ENCODE assay signal across 8 mouse cellular contexts in genomic region chr15:99030585-99031387, GRCm38 (mm10). TPM values are rescaled to one million over a fixed set of nuclear protein-coding genes. Genes with fewer than 3 reads are reported as not detected.
DNase-seq lines count a peak whose midpoint lies in the region; ATAC-seq and TF ChIP-seq lines count a peak whose summit lies in the region.

No protein-coding gene starts in this region.

- TF ChIP-seq POLR2A in limb, embryonic 14.5 days (IDR thresholded peaks at IDR 0.05; ENCODE audit: borderline replicate concordance, extremely low read depth, insufficient read depth, insufficient read length), result no peak
- no peak for TF ChIP-seq POLR2A in thymus, adult 2 months (IDR thresholded peaks at IDR 0.05; ENCODE audit: control insufficient read depth, extremely low read depth, insufficient read depth, low read length, poor library complexity)

- peak overlapping the region; percentile 90 for H3K27ac ChIP-seq in hindbrain, embryonic 10.5 days
- H3K27ac ChIP-seq in limb, embryonic 14.5 days (replicated peaks; ENCODE audit: low read depth, low read length), result peak overlapping the region; percentile 77
- no peak overlapping the region for H3K27ac ChIP-seq in midbrain, embryonic 14.5 days (replicated peaks; ENCODE audit: low read depth, low read length)
- H3K27ac ChIP-seq in thymus, adult 2 months (ENCODE audit: control insufficient read depth, insufficient read depth, low read length), result no peak overlapping the region

- TF ChIP-seq CTCF in thymus, adult 2 months (IDR thresholded peaks at IDR 0.05; ENCODE audit: borderline replicate concordance, control insufficient read depth, extremely low read depth, insufficient read depth, low read length, poor library complexity), result no peak

- WGBS in hindbrain, embryonic 10.5 days, result 15% methylated on average over 26 of the region's 26 CpGs
- WGBS in limb, embryonic 14.5 days, result 9% methylated on average over 26 of the region's 26 CpGs
- 17% methylated on average over 26 of the region's 26 CpGs for WGBS in midbrain, embryonic 14.5 days
- WGBS in thymus, adult 2 months, result 2% methylated on average over 26 of the region's 26 CpGs

- H3K4me1 ChIP-seq in hindbrain, embryonic 10.5 days (replicated peaks), result peaks cover 45% of the 10 kb centered on the region
- H3K4me1 ChIP-seq in limb, embryonic 14.5 days (ENCODE audit: control insufficient read depth, insufficient read depth, low read length), result peaks cover 17% of the 10 kb centered on the region
- H3K4me1 ChIP-seq in midbrain, embryonic 14.5 days (ENCODE audit: control insufficient read depth, insufficient read depth, low read length), result peaks cover 16% of the 10 kb centered on the region
- H3K4me1 ChIP-seq in thymus, adult 2 months (replicated peaks; ENCODE audit: control insufficient read depth, insufficient read depth, low read length), result peaks cover 21% of the 10 kb centered on the region

- H3K4me3 ChIP-seq in hindbrain, embryonic 10.5 days, result peak overlapping the region; percentile 64
- peak overlapping the region; percentile 69 for H3K4me3 ChIP-seq in limb, embryonic 14.5 days (replicated peaks; ENCODE audit: low read length)
- peak overlapping the region; percentile 33 for H3K4me3 ChIP-seq in midbrain, embryonic 14.5 days (replicated peaks; ENCODE audit: low read depth, low read length)
- peak overlapping the region; percentile 63 for H3K4me3 ChIP-seq in thymus, adult 2 months (ENCODE audit: control insufficient read depth, insufficient read depth, low read length)

- H3K9me3 ChIP-seq in hindbrain, embryonic 10.5 days, result no peaks in the 10 kb centered on the region
- H3K9me3 ChIP-seq in limb, embryonic 14.5 days (ENCODE audit: control insufficient read depth, low read length), result no peaks in the 10 kb centered on the region
- no peaks in the 10 kb centered on the region for H3K9me3 ChIP-seq in midbrain, embryonic 14.5 days (ENCODE audit: control insufficient read depth, low read length)

- peaks cover 21% of the 10 kb centered on the region for H3K36me3 ChIP-seq in hindbrain, embryonic 10.5 days
- H3K36me3 ChIP-seq in limb, embryonic 14.5 days (ENCODE audit: control insufficient read depth, insufficient read depth, low read length), result peaks cover 15% of the 10 kb centered on the region
- no peaks in the 10 kb centered on the region for H3K36me3 ChIP-seq in midbrain, embryonic 14.5 days (ENCODE audit: control insufficient read depth, insufficient read depth, low read length)
- peaks cover 14% of the 10 kb centered on the region for H3K36me3 ChIP-seq in thymus, adult 2 months (ENCODE audit: control insufficient read depth, insufficient read depth, low read length)

- H3K9ac ChIP-seq in limb, embryonic 14.5 days (ENCODE audit: low read depth, low read length, severe bottlenecking), result peak overlapping the region; percentile 68
- H3K9ac ChIP-seq in midbrain, embryonic 14.5 days (replicated peaks; ENCODE audit: low read length), result no peak overlapping the region

- peak overlapping the region; percentile 63 for H3K4me2 ChIP-seq in limb, embryonic 14.5 days (replicated peaks; ENCODE audit: low read depth, low read length, severe bottlenecking)
- H3K4me2 ChIP-seq in midbrain, embryonic 14.5 days (ENCODE audit: low read length), result peak overlapping the region; percentile 59

- ATAC-seq in limb, embryonic 14.5 days (ENCODE audit: low FRiP score, low read depth), result no peak
- ATAC-seq in midbrain, embryonic 14.5 days (ENCODE audit: low FRiP score, low TSS enrichment), result no peak

- peak; percentile 41 for DNase-seq in gastrocnemius, adult 18-20 months (ENCODE audit: low spot score)
- DNase-seq in gastrocnemius, postnatal 10 days, result no peak
- peak; percentile 46 for DNase-seq in embryo, embryonic 11 days
- peak; percentile 33 for DNase-seq in hindbrain, embryonic 10.5 days (ENCODE audit: low spot score)
- DNase-seq in limb, embryonic 14.5 days (ENCODE audit: low spot score), result no peak
- no peak for DNase-seq in midbrain, embryonic 14.5 days
- DNase-seq in thymus, adult 2 months, result peak; percentile 27
- no peak for DNase-seq in layer of hippocampus, adult 8-10 months (ENCODE audit: low spot score in 2 of 2)

- peaks cover 10% of the 10 kb centered on the region for H3K27me3 ChIP-seq in hindbrain, embryonic 10.5 days (ENCODE audit: insufficient read depth, poor library complexity, severe bottlenecking)
- no peaks in the 10 kb centered on the region for H3K27me3 ChIP-seq in limb, embryonic 14.5 days (ENCODE audit: control insufficient read depth, insufficient read depth, low read length)
- peaks cover 4% of the 10 kb centered on the region; the same call in 1 of the 2 replicates for H3K27me3 ChIP-seq in midbrain, embryonic 14.5 days (ENCODE audit: control insufficient read depth, insufficient read depth, low read length)
- no peaks in the 10 kb centered on the region for H3K27me3 ChIP-seq in thymus, adult 2 months (ENCODE audit: control insufficient read depth, insufficient read depth, low read length)

RNA-seq across cellular contexts. Expression of gene Tuba1c, which starts 1.1 kb away (rescaled TPM):
- 1 to 10 TPM; 5.4 to 9.9 TPM for total RNA-seq in gastrocnemius, adult 18-20 months (2021)
- total RNA-seq in gastrocnemius, postnatal 10 days (2021), result 10 to 100 TPM; 31.9 to 39.8 TPM
- polyA plus RNA-seq in hindbrain, embryonic 10.5 days (2016; fragmentation: Nextera tagmentation; extraction: Ambion mirVana), result 111 and 135 TPM in 2 replicates
- 192 and 293 TPM in 2 replicates for polyA plus RNA-seq in limb, embryonic 14.5 days (2012; rRNA removed)
- polyA plus RNA-seq in limb, embryonic 14.5 days (2014; fragmentation: Nextera tagmentation; extraction: Ambion mirVana), result 150 and 162 TPM in 2 replicates
- polyA plus RNA-seq in midbrain, embryonic 14.5 days (2014; fragmentation: Nextera tagmentation; extraction: Ambion mirVana), result 13.5 and 24.8 TPM in 2 replicates
- 294 and 330 TPM in 2 replicates for polyA plus RNA-seq in thymus, adult 2 months (2012; rRNA removed)
- total RNA-seq in layer of hippocampus, adult 8-10 months (2022), result 10 to 100 TPM; 47.7 to 64.5 (median 52.7) TPM

RNA-seq across cellular contexts. Expression of gene Prph, which starts 24.2 kb away (rescaled TPM):
- under 1 TPM; 0.43 to 0.88 TPM for total RNA-seq in gastrocnemius, adult 18-20 months (2021)
- 1 to 10 TPM; 1.7 to 2.0 TPM for total RNA-seq in gastrocnemius, postnatal 10 days (2021)
- polyA plus RNA-seq in hindbrain, embryonic 10.5 days (2016; fragmentation: Nextera tagmentation; extraction: Ambion mirVana), result 9.7 and 14.4 TPM in 2 replicates
- polyA plus RNA-seq in limb, embryonic 14.5 days (2012; rRNA removed), result 2.7 and 4.2 TPM in 2 replicates
- 1.3 and 1.7 TPM in 2 replicates for polyA plus RNA-seq in limb, embryonic 14.5 days (2014; fragmentation: Nextera tagmentation; extraction: Ambion mirVana)
- polyA plus RNA-seq in midbrain, embryonic 14.5 days (2014; fragmentation: Nextera tagmentation; extraction: Ambion mirVana), result 11.7 and 15.5 TPM in 2 replicates
- polyA plus RNA-seq in thymus, adult 2 months (2012; rRNA removed), result 1.9 and 2.3 TPM in 2 replicates
- 1 to 10 TPM in 3 of 4 experiments, under 1 TPM in 1; 0.96 to 1.9 (median 1.4) TPM for total RNA-seq in layer of hippocampus, adult 8-10 months (2022)

RNA-seq across cellular contexts. Expression of gene Troap, which starts 43.6 kb away (rescaled TPM):
- under 1 TPM in 1 of 2 experiments, not detected in 1; 0.21 TPM for total RNA-seq in gastrocnemius, adult 18-20 months (2021)
- 1 to 10 TPM; 2.5 to 4.6 TPM for total RNA-seq in gastrocnemius, postnatal 10 days (2021)
- 41.6 and 46.8 TPM in 2 replicates for polyA plus RNA-seq in hindbrain, embryonic 10.5 days (2016; fragmentation: Nextera tagmentation; extraction: Ambion mirVana)
- polyA plus RNA-seq in limb, embryonic 14.5 days (2012; rRNA removed), result 41.5 and 51.3 TPM in 2 replicates
- 20.3 and 22.1 TPM in 2 replicates for polyA plus RNA-seq in limb, embryonic 14.5 days (2014; fragmentation: Nextera tagmentation; extraction: Ambion mirVana)
- 3.9 and 4.9 TPM in 2 replicates for polyA plus RNA-seq in midbrain, embryonic 14.5 days (2014; fragmentation: Nextera tagmentation; extraction: Ambion mirVana)
- 40.8 and 57.0 TPM in 2 replicates for polyA plus RNA-seq in thymus, adult 2 months (2012; rRNA removed)
- total RNA-seq in layer of hippocampus, adult 8-10 months (2022), result under 1 TPM; 0.33 to 0.66 (median 0.46) TPM

RNA-seq across cellular contexts. Expression of gene C1ql4, which starts 56.8 kb away (rescaled TPM):
- not detected for total RNA-seq in gastrocnemius, adult 18-20 months (2021)
- total RNA-seq in gastrocnemius, postnatal 10 days (2021), result not detected
- polyA plus RNA-seq in hindbrain, embryonic 10.5 days (2016; fragmentation: Nextera tagmentation; extraction: Ambion mirVana), result 0.78 and 8.7 TPM in 2 replicates
- polyA plus RNA-seq in limb, embryonic 14.5 days (2012; rRNA removed), result 0.13 TPM in 1 of 2 replicates, not detected in the other
- polyA plus RNA-seq in limb, embryonic 14.5 days (2014; fragmentation: Nextera tagmentation; extraction: Ambion mirVana), result not detected in 2 replicates
- 13.2 and 13.7 TPM in 2 replicates for polyA plus RNA-seq in midbrain, embryonic 14.5 days (2014; fragmentation: Nextera tagmentation; extraction: Ambion mirVana)
- 0.08 and 0.27 TPM in 2 replicates for polyA plus RNA-seq in thymus, adult 2 months (2012; rRNA removed)
- under 1 TPM in 1 of 4 experiments, not detected in 3; 0.21 TPM for total RNA-seq in layer of hippocampus, adult 8-10 months (2022)

Comparison
In these comparisons a context has a peak if more than half of its experiments do, and no peak if none do; other contexts are left out.
1. DNase-seq: peak in gastrocnemius, adult 18-20 months (single experiment), embryo, embryonic 11 days (single experiment), hindbrain, embryonic 10.5 days (single experiment) and thymus, adult 2 months (single experiment); none in gastrocnemius, postnatal 10 days (single experiment), limb, embryonic 14.5 days (single experiment), midbrain, embryonic 14.5 days (single experiment) and layer of hippocampus, adult 8-10 months (0 of 2).
2. H3K27ac ChIP-seq: peak in hindbrain, embryonic 10.5 days (single experiment) and limb, embryonic 14.5 days (single experiment); none in midbrain, embryonic 14.5 days (single experiment) and thymus, adult 2 months (single experiment).
3. Peak in every context shown above with its lines, with median percentiles within 50 percentile points of each other: H3K4me3 ChIP-seq.